Mouse (Mus musculus) brain, embryonic 14.5 days (tissue): ENCODE measurements around the gene Lpp.

Experiments
- CTCF ChIP-seq: fragments of 200-500 bp; IDR thresholded peaks from 2 replicates; pipeline ENCODE4 v1.5.1; 2012; ENCODE audit warnings: inconsistent platforms, mild to moderate bottlenecking, moderate library complexity, borderline replicate concordance; ENCODE audit not compliant: insufficient read depth, insufficient read length; ENCODE audit errors: extremely low read depth
- POLR2A ChIP-seq: fragments of 200-500 bp; IDR thresholded peaks from 2 replicates; pipeline ENCODE4 v1.6.1; 2012; ENCODE audit warnings: mild to moderate bottlenecking, inconsistent platforms, borderline replicate concordance; ENCODE audit not compliant: poor library complexity, insufficient read depth, insufficient read length, severe bottlenecking; ENCODE audit errors: extremely low read depth

DNA sequence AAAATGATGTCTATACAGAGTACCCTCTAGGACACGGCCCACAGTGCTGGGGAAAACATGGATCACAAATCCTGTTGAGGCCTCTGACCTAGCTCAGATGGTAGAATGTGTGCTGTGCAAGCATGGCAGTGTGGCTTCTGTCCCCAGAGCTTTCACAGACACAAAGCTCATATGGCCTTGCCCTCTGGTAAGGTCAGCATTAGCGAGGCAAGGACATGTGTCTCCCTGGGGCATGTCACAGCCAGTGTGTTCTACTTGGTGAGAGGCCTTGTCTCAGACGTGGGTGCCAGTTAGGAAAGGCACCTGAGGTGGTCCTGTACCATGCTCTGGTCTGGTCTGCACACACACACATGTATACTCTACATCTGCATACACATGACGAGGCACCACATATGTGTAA lies 30.4 kb downstream of the Lpp start:
- TF ChIP-seq CTCF = no peak
- TF ChIP-seq POLR2A = no peak
